Mouse (Mus musculus): ENCODE results near the gene Samd4b.

GRCm38 (mm10) chr7:28547154-28547553 lies 50.8 kb downstream of the Samd4b start, which contains the start of gene Nccrp1:
- TF ChIP-seq CTCF (IDR thresholded peaks at IDR 0.05; ENCODE audit: low read depth), result no peak
- TF ChIP-seq EP300 (IDR thresholded peaks at IDR 0.05; ENCODE audit: low read depth), result no peak

Measured in heart, postnatal 0 days (tissue).